Mouse (Mus musculus): ENCODE results near the gene Mcm2. TPM values are rescaled to one million over a fixed set of nuclear protein-coding genes. Genes with fewer than 3 reads are reported as not detected.

The Mcm2 gene
- total and polyA plus RNA-seq, 3 experiments: 130 to 148 (median 148) TPM

DNA sequence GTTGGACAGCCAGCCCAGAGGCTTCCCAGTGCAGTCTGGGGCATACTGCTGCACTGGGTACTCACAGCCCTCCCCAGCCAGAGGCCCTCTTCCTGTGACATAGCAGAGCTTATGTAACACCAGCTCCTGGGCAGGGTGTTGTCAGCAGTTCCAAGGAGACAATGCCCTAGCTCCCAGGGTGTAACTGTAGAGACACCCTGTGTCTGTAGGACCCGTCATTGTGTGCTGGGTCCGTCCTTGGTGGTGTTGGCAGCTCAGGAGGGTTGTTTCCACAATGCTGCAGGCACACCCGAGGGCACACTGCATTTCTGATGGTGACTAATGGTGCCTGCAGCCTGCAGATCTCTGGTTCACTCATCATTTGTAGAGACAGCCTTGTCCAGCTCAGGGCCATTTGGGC is 28.3 kb upstream of the Mcm2 start:
- H3K36me3 ChIP-seq (replicated peaks in 1 of 2; ENCODE audit: control insufficient read depth in 1 of 2, insufficient read depth in 1 of 2, low read length in 1 of 2): no peaks in the 10 kb centered on the region
- H3K9me3 ChIP-seq (replicated peaks; ENCODE audit: low read length): no peaks in the 10 kb centered on the region
- no peak for DNase-seq (ENCODE audit: extremely low read depth)
- no peaks in the 10 kb centered on the region for H3K27me3 ChIP-seq (replicated peaks)
- no peaks in the 10 kb centered on the region for H3K79me2 ChIP-seq (replicated peaks; ENCODE audit: control insufficient read depth, extremely low read depth, insufficient read depth, poor library complexity, severe bottlenecking)
- TF ChIP-seq RAD21 (IDR thresholded peaks at IDR 0.05; ENCODE audit: low read depth, low read length): no peak
- no peak for TF ChIP-seq MYC (IDR thresholded peaks at IDR 0.05; ENCODE audit: low read depth, low read length)
- no peak for TF ChIP-seq RCOR1 (conservative IDR thresholded peaks at IDR 0.05; ENCODE audit: low read depth, low read length)
- no peak overlapping the region for H3K4me2 ChIP-seq (ENCODE audit: insufficient read depth, low read depth, poor library complexity, severe bottlenecking)
- no peak overlapping the region for H3K4me3 ChIP-seq (replicated peaks in 1 of 3; ENCODE audit: low read depth in 2 of 3, low read length in 2 of 3, poor library complexity in 1 of 3)
- dilution Hi-C loops (cut with MboI; ENCODE audit: extremely low pct_ligation_motif_present, extremely low pct_unique_long_range_greater_than_20kb, low sequenced_read_pairs): no loop called here
- peaks cover 0 to 59% of the 10 kb centered on the region in 2 experiments; a peak in 2 of 4 replicates for H3K4me1 ChIP-seq (ENCODE audit: control insufficient read depth in 1 of 2, insufficient read depth in 2 of 2)
- H3K9ac ChIP-seq (ENCODE audit: insufficient read depth, low read depth): no peak overlapping the region
- no peak overlapping the region for H3K27ac ChIP-seq (ENCODE audit: insufficient read depth, low read depth)
- in situ Hi-C loops (cut with MboI; ENCODE audit: low pct_ligation_motif_present, low pct_unique_long_range_greater_than_20kb, low sequenced_read_pairs): no loop called here

DNA sequence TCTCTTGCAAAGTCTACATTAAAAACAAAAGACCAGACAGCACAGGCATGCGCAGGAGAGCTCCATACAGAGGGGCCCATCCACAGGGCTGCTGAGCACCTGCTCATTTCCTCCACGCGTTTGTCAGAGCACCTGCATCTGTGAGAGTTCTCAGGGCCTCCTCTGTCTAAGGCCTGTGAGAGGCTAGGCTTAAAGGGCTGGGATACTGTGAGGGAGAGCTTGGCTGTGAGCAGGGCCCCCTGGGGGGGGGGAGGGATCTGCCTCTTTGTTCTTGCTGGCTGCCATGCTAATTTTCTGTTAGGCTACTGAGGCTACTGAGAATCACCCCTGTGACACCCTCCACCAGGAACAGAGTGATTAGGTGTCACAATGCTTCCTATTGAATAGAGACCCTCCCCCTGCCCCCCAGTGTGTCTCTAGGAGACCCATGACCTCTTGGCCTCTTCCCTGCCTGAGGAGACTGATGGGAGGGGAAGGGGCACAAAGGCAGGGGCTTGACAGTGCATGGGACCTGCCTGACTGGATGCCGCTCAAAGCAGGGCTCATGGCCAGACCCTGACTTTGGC is 27.1 kb upstream of the Mcm2 start:
- in situ Hi-C loops (cut with MboI; ENCODE audit: low pct_ligation_motif_present, low pct_unique_long_range_greater_than_20kb, low sequenced_read_pairs) (no loop called here), dilution Hi-C loops (cut with MboI; ENCODE audit: extremely low pct_ligation_motif_present, extremely low pct_unique_long_range_greater_than_20kb, low sequenced_read_pairs) (no loop called here)
- H3K27ac ChIP-seq (ENCODE audit: insufficient read depth, low read depth): no peak overlapping the region

DNA sequence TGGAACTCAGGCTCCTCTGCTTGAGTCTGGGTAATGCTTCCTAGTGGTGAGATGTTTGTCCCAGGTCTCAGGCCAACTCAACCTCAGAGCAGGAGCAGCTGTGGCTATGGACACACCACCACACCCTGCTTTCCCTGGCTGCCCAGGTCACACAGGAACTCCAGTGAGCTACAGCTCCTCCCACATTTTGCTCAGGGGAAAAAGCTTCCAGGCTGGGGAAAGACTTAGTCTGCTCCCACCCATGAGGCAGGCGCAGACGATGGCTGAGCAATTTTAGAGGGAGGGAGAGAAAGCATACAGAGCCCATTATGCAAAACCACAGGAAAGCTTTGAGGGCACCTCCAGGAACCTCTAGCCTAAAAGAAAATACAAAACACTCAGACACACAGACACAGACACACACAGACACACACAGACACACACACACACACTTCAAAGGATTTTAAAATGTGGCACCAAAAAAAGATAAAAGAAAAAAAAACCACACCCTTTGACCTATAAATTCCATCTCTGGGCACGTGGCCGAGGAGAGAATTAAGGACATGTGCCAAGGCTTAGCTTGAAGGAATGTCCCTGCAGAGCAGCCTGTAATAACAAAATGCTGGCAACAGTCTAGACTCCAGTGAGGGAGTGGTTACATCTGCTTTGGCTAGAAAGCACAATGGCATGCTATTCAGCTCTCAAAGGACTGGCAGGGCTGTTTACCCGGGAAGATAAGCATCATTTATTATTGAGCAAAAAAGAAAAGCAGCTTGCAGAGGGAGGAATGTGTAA is 26.1 kb upstream of the Mcm2 start:
- Histone ChIP-seq H3K4me3 (replicated peaks in 1 of 3; ENCODE audit: low read depth in 2 of 3, low read length in 2 of 3, poor library complexity in 1 of 3) (no peak overlapping the region), H3K27ac (ENCODE audit: insufficient read depth, low read depth) (no peak overlapping the region), H3K9ac (ENCODE audit: insufficient read depth, low read depth) (no peak overlapping the region), H3K36me3 (replicated peaks in 1 of 2; ENCODE audit: control insufficient read depth in 1 of 2, insufficient read depth in 1 of 2, low read length in 1 of 2) (no peaks in the 10 kb centered on the region), H3K79me2 (replicated peaks; ENCODE audit: control insufficient read depth, extremely low read depth, insufficient read depth, poor library complexity, severe bottlenecking) (no peaks in the 10 kb centered on the region), H3K4me1 (ENCODE audit: control insufficient read depth in 1 of 2, insufficient read depth in 2 of 2) (peaks cover 6 to 52% of the 10 kb centered on the region in 2 experiments), H3K9me3 (replicated peaks; ENCODE audit: low read length) (no peaks in the 10 kb centered on the region), H3K27me3 (replicated peaks) (no peaks in the 10 kb centered on the region), H3K4me2 (ENCODE audit: insufficient read depth, low read depth, poor library complexity, severe bottlenecking) (no peak overlapping the region)
- no peak for TF ChIP-seq ZMIZ1 (IDR thresholded peaks at IDR 0.05; ENCODE audit: low read depth, low read length)
- no peak for TF ChIP-seq POLR2AphosphoS2 (IDR thresholded peaks at IDR 0.05; ENCODE audit: low read depth, low read length)
- no peak for TF ChIP-seq ZKSCAN1 (IDR thresholded peaks at IDR 0.05; ENCODE audit: borderline replicate concordance, low read depth, low read length)
- TF ChIP-seq SMC3 (IDR thresholded peaks at IDR 0.05; ENCODE audit: low read depth, low read length): no peak
- TF ChIP-seq TBP (conservative IDR thresholded peaks at IDR 0.05; ENCODE audit: low read depth, low read length): no peak
- TF ChIP-seq POLR2A (IDR thresholded peaks at IDR 0.05; ENCODE audit: low read depth, low read length): no peak
- TF ChIP-seq ZC3H11A (IDR thresholded peaks at IDR 0.05; ENCODE audit: low read depth, low read length): no peak
- no peak for TF ChIP-seq ZNF384 (IDR thresholded peaks at IDR 0.05; ENCODE audit: low read depth, low read length)
- no peak for TF ChIP-seq NELFE (IDR thresholded peaks at IDR 0.05; ENCODE audit: low read depth, low read length)
- no peak for TF ChIP-seq TCF12 (IDR thresholded peaks at IDR 0.05; ENCODE audit: low read depth, low read length)
- no peak for TF ChIP-seq PAX5 (IDR thresholded peaks at IDR 0.05; ENCODE audit: low read length)
- no peak for TF ChIP-seq MAFK (IDR thresholded peaks at IDR 0.05; ENCODE audit: insufficient replicate concordance, low read length)
- no peak for TF ChIP-seq UBTF (IDR thresholded peaks at IDR 0.05; ENCODE audit: low read depth, low read length)
- no peak for TF ChIP-seq HCFC1 (IDR thresholded peaks at IDR 0.05; ENCODE audit: low read depth, low read length)
- TF ChIP-seq MAX (IDR thresholded peaks at IDR 0.05; ENCODE audit: low read length): no peak
- DNase-seq (ENCODE audit: extremely low read depth): no peak
- dilution Hi-C loops (cut with MboI; ENCODE audit: extremely low pct_ligation_motif_present, extremely low pct_unique_long_range_greater_than_20kb, low sequenced_read_pairs) (no loop called here), in situ Hi-C loops (cut with MboI; ENCODE audit: low pct_ligation_motif_present, low pct_unique_long_range_greater_than_20kb, low sequenced_read_pairs) (no loop called here)

More for the DNA sequence above, 27.1 kb upstream of the Mcm2 start:
- Histone ChIP-seq H3K4me1 (ENCODE audit: control insufficient read depth in 1 of 2, insufficient read depth in 2 of 2) (peaks cover 4 to 58% of the 10 kb centered on the region in 2 experiments), H3K9me3 (replicated peaks; ENCODE audit: low read length) (no peaks in the 10 kb centered on the region), H3K4me2 (ENCODE audit: insufficient read depth, low read depth, poor library complexity, severe bottlenecking) (no peak overlapping the region), H3K4me3 (replicated peaks in 1 of 3; ENCODE audit: low read depth in 2 of 3, low read length in 2 of 3, poor library complexity in 1 of 3) (no peak overlapping the region), H3K36me3 (replicated peaks in 1 of 2; ENCODE audit: control insufficient read depth in 1 of 2, insufficient read depth in 1 of 2, low read length in 1 of 2) (no peaks in the 10 kb centered on the region), H3K79me2 (replicated peaks; ENCODE audit: control insufficient read depth, extremely low read depth, insufficient read depth, poor library complexity, severe bottlenecking) (no peaks in the 10 kb centered on the region), H3K9ac (ENCODE audit: insufficient read depth, low read depth) (no peak overlapping the region), H3K27me3 (replicated peaks) (no peaks in the 10 kb centered on the region)
- DNase-seq (ENCODE audit: extremely low read depth): no peak
- TF ChIP-seq POLR2AphosphoS2 (IDR thresholded peaks at IDR 0.05; ENCODE audit: low read depth, low read length) (no peak), NELFE (IDR thresholded peaks at IDR 0.05; ENCODE audit: low read depth, low read length) (no peak), NRF1 (IDR thresholded peaks at IDR 0.05; ENCODE audit: low read depth, low read length) (peak; percentile 69)
